Mouse (Mus musculus) intestine, embryonic 14.5 days (tissue): ENCODE measurements around the gene Gm4969. TPM values are rescaled to one million over a fixed set of nuclear protein-coding genes. Genes with fewer than 3 reads are reported as not detected.
A peak's percentile ranks its signal among the peaks of the same experiment; 100 is the strongest.

Experiments used
- ATAC-seq: fragments of 200-750 bp; cut with Nextera tagmentation; replicated peaks from 2 replicates; pipeline ENCODE4 v1.8.0; 2017; ENCODE audit warnings: low read depth, moderate number of reproducible peaks, moderate TSS enrichment, moderate library complexity; ENCODE audit not compliant: low FRiP score, low TSS enrichment
- DNase-seq: peaks from one replicate; pipeline ENCODE4 v3.0.0-alpha.2; 2018; ENCODE audit warnings: low spot score
- H3K27ac ChIP-seq: fragments of 300-500 bp; sonication (generic); 2 replicates; pipeline ENCODE4 v1.5.1; 2014; ENCODE audit warnings: low read depth, mild to moderate bottlenecking, control low read depth
- H3K27me3 ChIP-seq: fragments of 300-500 bp; sonication (generic); replicated peaks from 2 replicates; pipeline ENCODE4 v1.6.1; 2014; ENCODE audit warnings: low read length, control low read depth; ENCODE audit not compliant: control insufficient read depth, insufficient read depth
- H3K36me3 ChIP-seq: fragments of 300-500 bp; sonication (generic); 2 replicates; pipeline ENCODE4 v1.6.1; 2014; ENCODE audit warnings: low read length, control low read depth; ENCODE audit not compliant: control insufficient read depth, insufficient read depth
- H3K4me1 ChIP-seq: fragments of 300-500 bp; sonication (generic); replicated peaks from 2 replicates; pipeline ENCODE4 v1.6.1; 2014; ENCODE audit warnings: low read length, control low read depth, mixed read lengths; ENCODE audit not compliant: control insufficient read depth, insufficient read depth
- H3K4me2 ChIP-seq: fragments of 300-500 bp; sonication (generic); 2 replicates; pipeline ENCODE4 v1.6.1; 2014; ENCODE audit warnings: low read length
- H3K4me3 ChIP-seq: fragments of 300-500 bp; sonication (generic); 2 replicates; pipeline ENCODE4 v1.5.1; 2014; ENCODE audit warnings: low read depth, low read length, control low read depth, mixed read lengths
- H3K9ac ChIP-seq: fragments of 300-500 bp; sonication (generic); 2 replicates; pipeline ENCODE4 v1.6.1; 2014; ENCODE audit warnings: mild to moderate bottlenecking, low read length
- H3K9me3 ChIP-seq: fragments of 300-500 bp; sonication (generic); 2 replicates; pipeline ENCODE4 v1.6.1; 2016; ENCODE audit warnings: low read length, control low read depth; ENCODE audit not compliant: control insufficient read depth
- WGBS: fragments of 180-500 bp; shearing (Covaris S2); extraction: QIAGEN DNeasy Blood & Tissue Kit; methylation state at CpG from one replicate; pipeline ENCODE4 v1.1.7; 2014; 5-methylcytosine and 5-hydroxymethylcytosine counted together
- polyA plus RNA-seq: library from polyadenylated mRNA; unstranded; fragments of >200 nt; fragmentation: Nextera tagmentation; extraction: Ambion mirVana; gene quantifications from 2 replicates; pipeline ENCODE4 v1.2.1, GENCODE M21; 2014

Gene Gm4969
- polyA plus RNA-seq, 1 experiment from 2014 or later = 3.7 TPM

- Histone ChIP-seq H3K36me3 (peaks cover 29% of the 10 kb centered on the region), H3K9ac (peak overlapping the region; percentile 81), H3K4me2 (peak overlapping the region; percentile 91), H3K27me3 (no peaks in the 10 kb centered on the region), H3K9me3 (no peaks in the 10 kb centered on the region), H3K4me3 (peak overlapping the region; percentile 78), H3K4me1 (peaks cover 36% of the 10 kb centered on the region), H3K27ac (peak overlapping the region; percentile 96)
- peak; percentile 84 for ATAC-seq
- WGBS = 1% methylated on average over 45 of the region's 45 CpGs
- DNase-seq = peak; percentile 97
Observed at GRCm38 (mm10) chr7:19093537-19094385, 24.4 kb downstream of the Gm4969 start.

GRCm38 (mm10) chr7:19093174-19093521 lies 25.0 kb downstream of the Gm4969 start:
- peak overlapping the region; percentile 78 for H3K4me3 ChIP-seq
- DNase-seq (peak; percentile 91), ATAC-seq (peak; percentile 56)
- H3K4me1 ChIP-seq = peaks cover 36% of the 10 kb centered on the region
- no peaks in the 10 kb centered on the region for H3K27me3 ChIP-seq
- H3K36me3 ChIP-seq = peaks cover 31% of the 10 kb centered on the region
- no peaks in the 10 kb centered on the region for H3K9me3 ChIP-seq
- H3K4me2 ChIP-seq = peak overlapping the region; percentile 91
- 0% methylated on average over 12 of the region's 15 CpGs for WGBS
- H3K9ac ChIP-seq = peak overlapping the region; percentile 40
- H3K27ac ChIP-seq = peak overlapping the region; percentile 96

DNA sequence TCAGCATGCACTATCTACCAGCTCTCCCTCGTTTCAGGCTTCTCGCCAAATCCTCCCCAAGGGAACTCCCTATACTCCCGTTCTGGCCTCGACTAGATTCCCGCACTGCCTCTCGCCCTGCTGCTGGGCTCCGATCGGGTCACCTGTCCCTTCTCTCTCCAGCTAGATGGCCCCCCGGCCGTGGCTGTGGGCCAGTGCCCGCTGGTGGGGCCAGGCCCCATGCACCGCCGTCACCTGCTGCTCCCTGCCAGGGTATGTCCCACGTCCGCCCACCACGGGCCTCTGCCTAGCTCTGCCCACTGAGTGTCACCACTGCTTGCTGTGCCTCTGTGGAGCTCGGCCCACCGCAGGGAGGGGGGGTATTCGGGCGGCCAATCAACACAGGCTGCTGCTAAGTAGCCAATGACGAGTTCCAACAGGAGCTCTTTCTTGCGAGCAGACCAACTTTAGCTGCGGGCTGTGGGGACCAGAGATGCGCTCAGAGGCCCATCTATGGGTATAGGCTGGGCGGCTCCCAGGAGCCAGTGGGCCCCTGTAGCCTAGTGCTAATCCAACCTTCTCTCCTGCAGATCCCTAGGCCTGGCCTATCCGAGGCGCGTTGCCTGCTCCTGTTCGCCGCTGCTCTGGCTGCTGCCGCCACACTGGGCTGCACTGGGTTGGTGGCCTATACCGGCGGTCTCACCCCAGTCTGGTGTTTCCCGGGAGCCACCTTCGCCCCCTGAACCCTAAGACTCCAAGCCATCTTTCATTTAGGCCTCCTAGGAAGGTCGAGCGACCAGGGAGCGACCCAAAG lies 25.6 kb downstream of the Gm4969 start:
- H3K9me3 ChIP-seq = no peaks in the 10 kb centered on the region
- H3K4me2 ChIP-seq = peak overlapping the region; percentile 91
- H3K4me3 ChIP-seq = peak overlapping the region; percentile 78
- peak overlapping the region; percentile 96 for H3K27ac ChIP-seq
- peak; percentile 82 for DNase-seq
- H3K27me3 ChIP-seq = no peaks in the 10 kb centered on the region
- H3K4me1 ChIP-seq = peaks cover 34% of the 10 kb centered on the region
- WGBS = 9% methylated on average over 38 of the region's 38 CpGs
- peaks cover 31% of the 10 kb centered on the region for H3K36me3 ChIP-seq
- peak; percentile 34 for ATAC-seq
- H3K9ac ChIP-seq = peak overlapping the region; percentile 40

DNA sequence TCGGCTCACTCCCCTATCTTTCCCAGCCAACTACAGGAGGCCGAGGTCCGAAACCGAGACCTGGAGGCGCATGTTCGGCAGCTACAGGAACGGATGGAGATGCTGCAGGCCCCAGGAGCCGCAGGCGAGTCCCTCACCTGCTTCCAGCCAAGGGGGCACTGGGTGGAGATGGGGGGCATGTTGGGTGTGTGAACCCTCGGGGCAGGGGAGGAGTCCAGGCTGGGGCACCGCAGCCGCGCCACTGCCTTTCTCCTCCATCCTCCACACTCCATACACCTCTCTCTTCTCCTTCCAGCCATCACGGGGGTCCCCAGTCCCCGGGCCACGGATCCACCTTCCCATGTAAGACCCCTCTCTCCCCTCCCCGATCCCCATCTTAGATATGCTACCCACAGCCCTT lies 26.3 kb downstream of the Gm4969 start:
- Histone ChIP-seq H3K36me3 (peaks cover 31% of the 10 kb centered on the region), H3K4me2 (peak overlapping the region; percentile 91), H3K9me3 (no peaks in the 10 kb centered on the region), H3K27ac (no peak overlapping the region; the same call in 1 of the 2 replicates), H3K27me3 (no peaks in the 10 kb centered on the region), H3K4me1 (peaks cover 28% of the 10 kb centered on the region), H3K9ac (peak overlapping the region; percentile 21; the same call in 1 of the 2 replicates), H3K4me3 (no peak overlapping the region)
- no peak for ATAC-seq
- 54% methylated on average over 10 of the region's 17 CpGs for WGBS
- no peak for DNase-seq

GRCm38 (mm10) chr7:19088813-19089212 lies 29.4 kb downstream of the Gm4969 start:
- Histone ChIP-seq H3K27ac (no peak overlapping the region), H3K36me3 (peaks cover 30% of the 10 kb centered on the region), H3K9me3 (no peaks in the 10 kb centered on the region), H3K27me3 (no peaks in the 10 kb centered on the region), H3K4me1 (peaks cover 44% of the 10 kb centered on the region), H3K4me2 (no peak overlapping the region), H3K4me3 (no peak overlapping the region), H3K9ac (no peak overlapping the region)
- DNase-seq = peak; percentile 81
- no peak for ATAC-seq
- WGBS = 40% methylated on average over 10 of the region's 10 CpGs

- ATAC-seq = no peak
- Histone ChIP-seq H3K4me3 (no peak overlapping the region), H3K9ac (no peak overlapping the region), H3K27me3 (no peaks in the 10 kb centered on the region), H3K4me2 (no peak overlapping the region), H3K9me3 (no peaks in the 10 kb centered on the region), H3K4me1 (peaks cover 41% of the 10 kb centered on the region), H3K27ac (no peak overlapping the region), H3K36me3 (peaks cover 41% of the 10 kb centered on the region)
- DNase-seq = no peak
- 64% methylated on average over 18 of the region's 18 CpGs for WGBS
Observed at GRCm38 (mm10) chr7:19086760-19087159, 31.4 kb downstream of the Gm4969 start.

DNA sequence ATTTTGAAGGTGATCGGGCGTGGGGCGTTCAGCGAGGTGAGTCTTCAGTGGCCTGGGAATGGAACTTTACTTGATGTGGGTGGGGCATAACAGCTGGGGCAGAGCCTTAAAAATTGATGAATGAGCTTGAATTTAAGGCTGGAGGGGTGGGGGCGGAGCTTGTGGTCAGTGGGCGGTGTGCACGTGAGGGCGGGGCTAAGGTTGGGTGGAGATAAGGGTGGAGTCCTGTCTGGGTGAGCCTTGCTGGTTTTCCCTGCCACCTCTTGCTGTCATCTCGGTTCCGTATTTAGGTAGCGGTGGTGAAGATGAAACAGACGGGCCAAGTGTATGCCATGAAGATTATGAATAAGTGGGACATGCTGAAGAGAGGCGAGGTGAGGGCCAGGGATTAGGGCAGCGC lies 32.1 kb downstream of the Gm4969 start:
- WGBS = 11% methylated on average over 14 of the region's 14 CpGs
- H3K4me1 ChIP-seq = peaks cover 39% of the 10 kb centered on the region
- H3K4me2 ChIP-seq = peak overlapping the region; percentile 36
- peak; percentile 20; the same call in 1 of the 2 replicates for ATAC-seq
- no peaks in the 10 kb centered on the region for H3K27me3 ChIP-seq
- no peaks in the 10 kb centered on the region for H3K9me3 ChIP-seq
- H3K4me3 ChIP-seq = peak overlapping the region; percentile 23
- no peak overlapping the region; the same call in 1 of the 2 replicates for H3K9ac ChIP-seq
- peaks cover 48% of the 10 kb centered on the region for H3K36me3 ChIP-seq
- DNase-seq = peak; percentile 78
- H3K27ac ChIP-seq = no peak overlapping the region

DNA sequence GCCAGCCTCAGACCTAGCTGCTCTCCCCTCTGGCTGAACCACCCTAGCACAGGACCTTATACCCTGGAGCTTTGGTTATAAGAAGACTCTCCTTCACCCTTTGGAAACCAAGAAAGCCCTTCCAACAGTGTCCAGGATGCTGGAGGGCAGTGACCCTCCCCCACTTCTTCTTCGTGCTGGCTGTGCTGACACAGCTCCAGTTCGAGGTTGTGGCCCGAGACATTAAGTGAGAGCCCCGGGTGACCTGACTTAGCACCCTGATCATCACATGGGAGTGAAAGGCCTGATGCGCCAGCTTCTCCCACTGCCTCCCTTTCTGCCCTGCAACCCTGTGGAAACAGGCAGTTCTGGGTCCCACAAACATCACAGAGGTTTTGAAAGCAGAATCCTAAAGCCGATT lies 32.7 kb downstream of the Gm4969 start:
- H3K36me3 ChIP-seq = peaks cover 50% of the 10 kb centered on the region
- ATAC-seq (no peak), DNase-seq (no peak)
- peak overlapping the region; percentile 23 for H3K4me3 ChIP-seq
- peak overlapping the region; percentile 36 for H3K4me2 ChIP-seq
- H3K4me1 ChIP-seq = peaks cover 39% of the 10 kb centered on the region
- H3K9ac ChIP-seq = peak overlapping the region; percentile 37
- H3K27me3 ChIP-seq = no peaks in the 10 kb centered on the region
- peak overlapping the region; percentile 77 for H3K27ac ChIP-seq
- H3K9me3 ChIP-seq = no peaks in the 10 kb centered on the region
- 7% methylated on average over 6 of the region's 6 CpGs for WGBS
